Mouse (Mus musculus) cerebellum, adult 11-12 months (tissue): ENCODE results near the gene Rhox2b.
"Not testable (repeated sequence)": the region's sequence is repeated elsewhere in the genome, so short reads cannot be mapped to it uniquely, and the experiment has no call there.

Source experiments
- DNase-seq: peaks from one replicate; pipeline ENCODE4 v3.0.0; 2022

Gene Rhox2b

DNA sequence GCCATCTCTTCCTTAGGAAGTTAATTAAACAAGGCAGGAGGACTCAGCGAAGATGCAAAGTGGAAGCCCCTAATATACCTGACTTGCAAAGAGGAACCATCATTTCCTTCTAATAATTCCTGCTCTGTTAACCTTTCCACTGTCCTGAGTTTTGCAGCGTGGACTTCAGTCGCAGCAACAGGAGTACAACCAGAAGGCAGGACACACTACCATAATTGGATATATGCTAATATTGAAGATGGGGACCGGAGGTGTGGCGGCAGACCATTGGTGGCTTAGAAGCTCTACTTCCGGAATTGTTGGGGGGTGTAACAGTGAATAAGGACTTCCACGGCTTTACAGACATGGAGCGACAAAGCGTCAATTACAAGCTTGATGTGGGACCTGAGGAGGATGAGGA, at the start of gene Rhox2b:
Gene Rhox2b (plus strand): TSS at position 301 of the 400 bp plus-strand sequence.
- DNase-seq: not testable (repeated sequence)

DNA sequence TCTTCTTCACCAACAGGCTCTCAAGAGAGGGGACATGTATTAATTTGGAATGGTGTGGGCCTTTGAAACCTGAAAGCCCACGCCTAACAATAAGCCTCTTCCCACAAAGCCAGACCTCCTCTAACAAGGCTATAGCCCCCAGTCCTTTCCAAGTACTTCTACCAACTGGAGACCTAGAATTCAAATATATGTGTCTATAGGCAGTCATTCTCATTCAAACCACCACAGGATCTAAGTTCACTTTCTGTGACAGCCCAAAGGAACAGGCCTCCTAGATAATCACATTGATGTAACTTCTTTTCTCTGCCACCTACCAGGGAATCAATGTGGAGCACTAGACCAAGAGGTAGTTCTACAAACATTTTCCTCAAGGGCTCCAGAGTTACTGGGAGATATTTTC, 32.1 kb upstream of the Rhox2b start, which contains the start of gene Rhox3a2:
Gene Rhox3a2 (plus strand): TSS at position 301 of the 400 bp plus-strand sequence.
- DNase-seq: not testable (repeated sequence)

DNA sequence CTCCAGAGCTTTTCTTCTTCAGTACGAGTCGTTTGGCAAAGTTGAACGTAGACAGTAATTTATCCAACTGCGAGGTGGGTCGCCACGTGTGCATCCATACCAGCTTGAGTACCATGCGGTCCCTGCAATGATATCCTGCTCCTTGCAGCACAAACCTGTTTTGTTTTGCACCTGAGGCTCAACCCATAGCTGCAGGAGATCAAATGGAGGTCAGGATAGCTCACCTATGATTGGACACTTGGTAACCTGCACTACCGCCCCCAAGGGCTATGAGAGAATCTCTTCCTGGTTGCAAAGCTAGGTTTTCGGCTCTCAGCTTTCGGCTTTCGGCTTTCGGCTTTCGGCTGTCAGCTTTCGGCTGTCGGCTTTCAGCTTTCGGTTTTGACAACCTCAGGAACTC, 21.3 kb upstream of the Rhox2b start, which contains the start of gene Rhox4a2:
Gene Rhox4a2 (plus strand): TSS at position 301 of the 400 bp plus-strand sequence.
- DNase-seq: not testable (repeated sequence)

DNA sequence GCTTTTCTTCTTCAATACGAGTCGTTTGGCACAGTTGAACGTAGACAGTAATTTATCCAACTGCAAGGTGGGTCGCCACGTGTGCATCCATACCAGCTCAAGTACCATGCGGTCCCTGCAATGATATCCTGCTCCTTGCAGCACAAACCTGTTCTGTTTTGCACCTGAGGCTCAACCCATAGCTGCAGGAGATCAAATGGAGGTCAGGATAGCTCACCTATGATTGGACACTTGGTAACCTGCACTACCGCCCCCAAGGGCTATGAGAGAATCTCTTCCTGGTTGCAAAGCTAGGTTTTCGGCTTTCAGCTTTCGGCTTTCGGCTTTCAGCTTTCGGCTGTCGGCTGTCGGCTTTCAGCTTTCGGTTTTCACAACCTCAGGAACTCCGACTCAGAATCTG, 20.3 kb downstream of the Rhox2b start, which contains the start of gene Rhox4b:
Gene Rhox4b (plus strand): TSS at position 301 of the 400 bp plus-strand sequence.
- DNase-seq: not testable (repeated sequence)

DNA sequence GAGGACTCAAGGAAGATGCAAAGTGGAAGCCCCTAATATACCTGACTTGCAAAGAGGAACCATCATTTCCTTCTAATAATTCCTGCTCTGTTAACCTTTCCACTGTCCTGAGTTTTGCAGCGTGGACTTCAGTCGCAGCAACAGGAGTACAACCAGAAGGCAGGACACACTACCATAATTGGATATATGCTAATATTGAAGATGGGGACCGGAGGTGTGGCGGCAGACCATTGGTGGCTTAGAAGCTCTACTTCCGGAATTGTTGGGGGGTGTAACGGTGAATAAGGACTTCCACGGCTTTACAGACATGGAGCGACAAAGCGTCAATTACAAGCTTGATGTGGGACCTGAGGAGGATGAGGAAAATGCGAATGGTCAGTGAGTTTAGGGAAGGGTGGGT, 41.5 kb downstream of the Rhox2b start, which contains the start of gene Rhox2c:
Gene Rhox2c (plus strand): TSS at position 301 of the 400 bp plus-strand sequence.
- DNase-seq: not testable (repeated sequence)

DNA sequence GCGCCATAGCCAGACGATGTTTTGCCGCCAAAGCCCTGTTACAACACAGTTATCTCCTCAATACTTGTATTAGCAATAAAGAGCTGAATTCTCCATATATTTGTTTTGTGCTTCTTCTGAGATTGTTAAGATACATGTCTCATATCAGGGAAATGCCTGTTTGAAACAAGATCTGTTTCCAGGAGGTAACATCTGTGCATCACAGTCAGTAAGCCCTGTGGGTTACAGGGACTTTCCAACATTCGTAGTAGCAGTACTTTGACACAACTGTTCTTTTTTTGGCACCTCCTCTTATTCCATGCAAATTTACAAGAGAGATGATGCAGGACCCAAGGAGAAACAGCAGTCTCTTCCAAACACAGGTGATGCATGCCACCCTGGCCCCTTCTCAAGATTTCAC, 46.4 kb downstream of the Rhox2b start, which contains the start of gene Rhox3c:
Gene Rhox3c (plus strand): TSS at position 301 of the 400 bp plus-strand sequence.
- not testable (repeated sequence) for DNase-seq
